Mouse (Mus musculus) kidney, adult 2 months (tissue): ENCODE results near the gene C2cd6. TPM values are rescaled to one million over a fixed set of nuclear protein-coding genes. Genes with fewer than 3 reads are reported as not detected.

Experiments used
- DNase-seq: peaks from one replicate; pipeline ENCODE4 v3.0.0; 2021
- H3K27ac ChIP-seq: fragments of 200-500 bp; 2 replicates; pipeline ENCODE4 v1.5.1; 2012; ENCODE audit warnings: low read depth, low read length, control low read depth, inconsistent platforms; ENCODE audit not compliant: insufficient read depth
- H3K27me3 ChIP-seq: fragments of 200-500 bp; replicated peaks from 2 replicates; pipeline ENCODE4 v1.6.1; 2012; ENCODE audit warnings: mild to moderate bottlenecking, moderate library complexity, low read length, inconsistent platforms; ENCODE audit not compliant: control insufficient read depth, insufficient read depth
- H3K36me3 ChIP-seq: fragments of 200-500 bp; 2 replicates; pipeline ENCODE4 v1.6.1; 2012; ENCODE audit warnings: mild to moderate bottlenecking, moderate library complexity, low read length, inconsistent platforms; ENCODE audit not compliant: control insufficient read depth, insufficient read depth
- H3K4me1 ChIP-seq: fragments of 200-500 bp; 2 replicates; pipeline ENCODE4 v1.6.1; 2011; ENCODE audit warnings: low read length; ENCODE audit not compliant: control insufficient read depth, insufficient read depth
- H3K4me3 ChIP-seq: fragments of 200-500 bp; 2 replicates; pipeline ENCODE4 v1.5.1; 2011; ENCODE audit warnings: mild to moderate bottlenecking, low read depth, low read length, control low read depth; ENCODE audit not compliant: insufficient read depth
- CTCF ChIP-seq: fragments of 200-500 bp; conservative IDR thresholded peaks from 2 replicates; pipeline ENCODE4 v1.5.1; 2011; ENCODE audit warnings: low read depth, mild to moderate bottlenecking, control low read depth, low read length, moderate library complexity, mixed read lengths; ENCODE audit not compliant: insufficient read depth, insufficient read length
- POLR2A ChIP-seq: fragments of 200-500 bp; IDR thresholded peaks from one replicate; pipeline ENCODE4 v1.6.1; 2011; ENCODE audit warnings: low read depth, low read length, control low read depth
- WGBS: fragments of 180-500 bp; shearing (Covaris S2); methylation state at CpG from one replicate; pipeline ENCODE4 v1.1.7; 2018; 5-methylcytosine and 5-hydroxymethylcytosine counted together
- polyA plus RNA-seq: library from polyadenylated mRNA; depleted of rRNA; stranded (reverse); fragments of >200 nt; gene quantifications from 2 replicates; pipeline ENCODE4 v1.2.3, GENCODE M21; 2012

The C2cd6 gene
- polyA plus RNA-seq, 1 experiment: 0.06 TPM

DNA sequence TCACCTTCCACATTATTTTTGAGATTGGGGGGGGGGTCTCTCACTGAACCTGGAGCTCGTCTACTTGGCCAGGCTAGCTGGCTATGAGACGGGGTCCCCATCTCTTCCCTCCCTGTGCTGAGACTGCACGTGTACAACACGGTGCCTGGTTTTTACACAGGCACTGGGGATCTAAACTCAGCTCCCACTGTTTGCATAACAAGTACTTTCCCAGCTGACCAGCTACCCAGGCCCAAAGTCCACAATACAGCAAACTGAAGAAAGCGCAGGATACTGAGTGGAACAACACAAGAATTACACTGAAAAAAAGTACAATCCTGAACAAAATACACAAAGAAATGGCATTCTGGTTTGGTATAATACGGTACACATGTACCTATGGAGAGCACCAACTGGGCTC, 7.4 kb upstream of the C2cd6 start:
- no peaks in the 10 kb centered on the region for H3K27me3 ChIP-seq
- DNase-seq: peak; percentile 82
- peaks cover 5% of the 10 kb centered on the region for H3K36me3 ChIP-seq
- H3K4me1 ChIP-seq: no peaks in the 10 kb centered on the region
- WGBS: 69% methylated on average over 6 of the region's 6 CpGs
- H3K4me3 ChIP-seq: no peak overlapping the region
- no peak for TF ChIP-seq POLR2A
- no peak for TF ChIP-seq CTCF
- H3K27ac ChIP-seq: peak overlapping the region; percentile 27; the same call in 1 of the 2 replicates

DNA sequence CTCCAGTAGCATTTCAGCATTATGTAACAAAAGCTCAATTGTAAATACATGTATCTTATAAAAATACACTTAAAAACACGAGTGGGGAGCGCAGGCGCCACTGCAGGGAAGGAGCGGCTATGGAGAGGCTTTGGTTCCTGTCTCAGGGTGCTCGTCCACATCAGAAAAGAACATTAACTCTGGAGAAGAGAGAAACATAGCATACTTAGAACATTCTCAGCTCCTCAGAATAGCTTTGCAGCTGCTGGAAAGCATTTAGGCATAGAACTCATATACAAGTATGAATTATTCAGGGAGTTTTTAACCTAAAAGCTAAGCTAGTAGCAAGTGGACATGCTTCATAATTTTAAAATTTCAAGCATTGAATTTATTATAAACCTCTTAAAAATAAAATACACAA, 6.3 kb upstream of the C2cd6 start:
- H3K36me3 ChIP-seq: peaks cover 3% of the 10 kb centered on the region
- no peak overlapping the region for H3K4me3 ChIP-seq

DNA sequence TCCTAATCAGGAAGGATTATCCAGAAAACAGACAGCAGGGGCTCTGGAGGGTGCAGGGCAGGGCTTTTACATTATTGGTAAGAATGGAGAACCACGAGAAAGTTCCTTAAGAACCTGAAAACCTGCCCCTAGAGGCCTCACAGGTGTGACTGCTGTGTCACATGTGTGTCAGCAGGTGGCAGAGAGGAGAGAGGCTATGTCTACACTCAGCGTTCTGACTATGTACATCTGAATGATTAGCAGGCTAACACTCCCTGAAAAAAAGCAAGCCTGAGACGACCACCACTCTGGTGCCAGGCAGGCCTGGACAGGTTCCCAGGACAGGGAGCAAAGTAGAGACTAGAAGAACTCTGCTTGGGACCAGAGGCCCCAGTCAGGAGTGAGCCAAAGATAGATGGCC, 23.8 kb downstream of the C2cd6 start:
- Histone ChIP-seq H3K27me3 (no peaks in the 10 kb centered on the region), H3K36me3 (no peaks in the 10 kb centered on the region), H3K27ac (no peak overlapping the region), H3K4me1 (no peaks in the 10 kb centered on the region), H3K4me3 (no peak overlapping the region)
- TF ChIP-seq CTCF: peak; percentile 72
- TF ChIP-seq POLR2A: no peak
- WGBS: 18% methylated on average over 3 of the region's 3 CpGs
- peak; percentile 51 for DNase-seq

More for the DNA sequence above, 6.3 kb upstream of the C2cd6 start:
- no peaks in the 10 kb centered on the region for H3K4me1 ChIP-seq
- DNase-seq: no peak
- TF ChIP-seq CTCF (no peak), POLR2A (no peak)
- 91% methylated on average over 5 of the region's 5 CpGs for WGBS
- no peaks in the 10 kb centered on the region for H3K27me3 ChIP-seq
- H3K27ac ChIP-seq: no peak overlapping the region

DNA sequence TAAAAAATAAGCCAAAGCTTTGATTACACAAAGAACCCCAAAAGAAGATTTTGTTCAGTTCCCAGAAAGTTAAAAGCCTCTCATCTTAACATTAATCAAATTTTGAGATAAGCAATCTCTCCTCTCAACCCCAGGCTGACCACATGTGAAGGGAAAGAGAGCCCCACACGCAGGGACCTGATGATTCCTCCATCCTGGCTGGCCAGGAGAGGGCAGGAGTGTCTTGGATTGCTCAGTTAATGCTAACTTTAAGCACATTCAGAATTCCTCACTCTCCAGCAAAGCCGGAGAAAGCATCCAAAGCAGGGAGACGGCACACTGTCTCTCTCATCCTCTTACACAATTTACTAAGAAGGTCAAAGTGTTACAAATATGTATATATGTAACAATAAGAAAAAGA, 26.7 kb downstream of the C2cd6 start:
- H3K4me3 ChIP-seq: no peak overlapping the region
- peak; percentile 64 for DNase-seq
- no peaks in the 10 kb centered on the region for H3K36me3 ChIP-seq
- H3K27ac ChIP-seq: no peak overlapping the region
- H3K27me3 ChIP-seq: no peaks in the 10 kb centered on the region
- 0% methylated on average over 3 of the region's 3 CpGs for WGBS
- TF ChIP-seq CTCF (peak; percentile 71), POLR2A (no peak)
- H3K4me1 ChIP-seq: no peaks in the 10 kb centered on the region

DNA sequence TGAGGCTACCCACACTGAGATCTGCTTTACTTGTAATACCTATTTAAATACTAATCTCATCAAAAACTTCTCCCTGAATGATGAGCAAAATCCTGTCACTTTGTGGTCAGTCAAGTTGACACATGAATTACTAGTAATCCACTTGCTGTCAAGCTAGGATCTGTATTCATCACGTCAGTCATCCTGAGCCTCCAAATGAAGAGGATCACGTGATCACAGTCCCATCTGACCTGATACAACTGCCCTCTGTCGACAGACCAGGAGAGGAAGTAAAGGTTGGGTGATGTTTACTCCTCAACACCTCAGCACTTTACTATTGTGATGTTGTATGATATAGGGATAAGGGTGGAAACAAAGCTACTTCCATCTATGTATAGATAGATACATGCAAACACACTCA, 31.0 kb downstream of the C2cd6 start:
- no peak overlapping the region for H3K4me3 ChIP-seq
- WGBS: 56% methylated on average over 3 of the region's 3 CpGs
- no peak for DNase-seq
- H3K27me3 ChIP-seq: no peaks in the 10 kb centered on the region
- no peak overlapping the region for H3K27ac ChIP-seq
- TF ChIP-seq CTCF (no peak), POLR2A (no peak)
- H3K4me1 ChIP-seq: no peaks in the 10 kb centered on the region
- no peaks in the 10 kb centered on the region for H3K36me3 ChIP-seq

DNA sequence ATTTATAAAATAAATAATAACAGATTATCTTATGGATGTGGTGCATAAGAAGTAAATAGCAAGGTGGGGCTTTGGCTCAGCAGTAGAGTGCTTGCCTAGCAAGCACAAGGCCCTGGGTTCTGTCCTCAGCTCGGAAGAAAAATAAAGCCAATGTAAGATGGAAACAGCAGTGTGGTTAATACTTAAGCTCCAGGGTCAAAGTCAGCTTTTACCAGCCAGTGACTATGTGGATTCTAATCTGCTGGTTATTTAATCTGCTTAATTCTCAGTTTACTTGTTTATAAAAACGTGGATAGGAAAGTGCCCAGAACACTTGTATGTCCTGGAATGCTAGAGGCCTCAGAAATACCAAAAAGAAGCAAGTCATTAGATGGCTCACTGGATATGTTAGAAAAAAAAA, 37.7 kb downstream of the C2cd6 start:
- 33% methylated on average over 2 of the region's 2 CpGs for WGBS
- no peak overlapping the region for H3K4me3 ChIP-seq
- no peaks in the 10 kb centered on the region for H3K36me3 ChIP-seq
- no peaks in the 10 kb centered on the region for H3K27me3 ChIP-seq
- no peaks in the 10 kb centered on the region for H3K4me1 ChIP-seq
- H3K27ac ChIP-seq: no peak overlapping the region
- DNase-seq: peak; percentile 79
- TF ChIP-seq POLR2A: no peak
- TF ChIP-seq CTCF: no peak

DNA sequence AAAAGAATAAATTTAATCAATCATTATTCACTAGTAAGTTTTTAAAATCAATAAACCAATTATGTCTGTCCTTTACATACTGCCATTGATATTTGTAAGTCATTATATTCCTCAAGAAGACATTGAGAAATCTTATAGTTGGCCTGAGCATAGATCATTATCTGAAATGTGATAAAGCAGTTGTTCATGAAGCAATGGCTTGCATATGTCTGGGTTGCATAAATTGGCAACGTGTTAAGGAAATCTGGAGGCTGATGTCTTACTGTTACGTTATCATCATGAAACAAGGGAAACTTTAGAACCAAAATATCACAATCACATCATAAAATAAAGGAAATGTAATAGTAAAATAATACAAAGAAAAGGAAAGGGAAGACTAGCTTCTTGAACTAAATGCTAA, 43.4 kb downstream of the C2cd6 start:
- H3K27me3 ChIP-seq: no peaks in the 10 kb centered on the region
- H3K4me1 ChIP-seq: no peaks in the 10 kb centered on the region
- TF ChIP-seq POLR2A: no peak
- TF ChIP-seq CTCF: no peak
- no peaks in the 10 kb centered on the region for H3K36me3 ChIP-seq
- no peak overlapping the region for H3K4me3 ChIP-seq
- WGBS: 68% methylated on average over 2 of the region's 2 CpGs
- H3K27ac ChIP-seq: no peak overlapping the region
- no peak for DNase-seq

DNA sequence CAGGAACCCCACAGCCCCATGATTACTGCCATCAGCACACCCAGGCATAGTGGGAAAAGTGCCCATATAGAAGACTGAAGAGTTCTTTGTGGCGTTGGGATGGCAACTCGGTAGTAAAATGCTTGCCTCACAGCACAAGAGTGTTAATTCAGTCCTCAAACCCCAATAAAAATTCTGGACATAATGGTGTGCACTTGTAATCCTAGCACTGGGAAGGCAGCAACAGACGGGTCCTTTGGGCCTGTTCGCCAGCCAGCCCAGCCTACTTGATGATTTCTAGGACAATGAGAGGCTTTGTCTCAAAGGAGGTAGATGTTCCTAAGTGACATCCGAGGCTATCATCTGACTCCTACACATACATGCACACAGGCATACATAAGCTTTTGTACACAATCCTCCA, 57.0 kb downstream of the C2cd6 start:
- DNase-seq: no peak
- Histone ChIP-seq H3K27me3 (no peaks in the 10 kb centered on the region), H3K4me3 (no peak overlapping the region), H3K36me3 (no peaks in the 10 kb centered on the region), H3K27ac (no peak overlapping the region), H3K4me1 (no peaks in the 10 kb centered on the region)
- TF ChIP-seq CTCF (no peak), POLR2A (no peak)
- 90% methylated on average over 5 of the region's 5 CpGs for WGBS
